Mouse (Mus musculus) T-helper 17 cell (primary cell): ENCODE results near the gene Gpr19.

Experiments used
- in situ Hi-C, 2 experiments: fragments of 300-600 bp; cut with MboI, MseI; formaldehyde crosslinking; loops; 1 replicate in 1 of 2; 2 replicates in 1 of 2; pipeline ENCODE4 v1.15.1; 2025; ENCODE audit warnings: high pct_unique_total_duplicates in 2 of 2

Gene Gpr19

DNA sequence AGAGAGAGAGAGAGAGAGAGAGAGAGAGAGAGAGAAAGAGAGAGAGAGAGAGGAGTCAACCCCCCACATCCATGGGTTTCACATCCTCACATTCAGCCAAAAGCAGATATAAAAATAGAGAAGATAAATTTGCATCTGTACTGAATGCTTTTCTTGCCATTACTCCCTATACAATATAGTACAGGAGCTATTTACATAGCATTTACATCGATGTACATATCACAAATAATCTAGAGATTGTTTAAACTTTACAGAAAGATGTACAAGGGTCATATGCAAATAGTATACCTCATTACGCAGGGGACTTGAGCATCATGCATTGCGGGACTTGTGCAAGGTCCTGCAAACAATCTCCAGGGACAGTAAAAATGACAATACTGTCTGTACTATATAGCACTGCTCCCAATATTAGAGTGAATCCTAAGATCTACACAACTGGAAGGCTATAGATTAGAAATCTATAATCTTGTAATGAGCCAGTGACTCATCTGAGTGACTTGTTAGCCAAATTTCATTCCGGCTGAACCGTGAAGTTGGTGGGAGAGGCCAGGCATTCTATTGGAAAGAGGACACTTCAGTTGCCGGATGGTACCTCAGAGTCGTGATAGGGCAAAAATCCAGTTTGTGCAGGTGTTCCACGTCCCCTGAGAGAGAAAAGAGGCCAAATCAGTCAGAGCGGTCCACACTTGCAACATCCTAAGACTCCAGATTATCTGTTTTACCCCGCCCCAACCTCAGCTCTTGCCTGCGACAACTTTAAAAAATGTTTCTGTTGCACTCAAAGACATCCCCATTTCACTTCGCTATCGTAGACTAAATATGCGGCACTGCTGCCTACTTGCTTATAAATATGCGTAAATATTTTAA lies 1.6 kb downstream of the Gpr19 start:
- in situ Hi-C loops = loop anchor here in 1 of 2 experiments (5.0 kb wide), 1 partner anchor 35 kb away; no protein-coding TSS in a partner anchor

DNA sequence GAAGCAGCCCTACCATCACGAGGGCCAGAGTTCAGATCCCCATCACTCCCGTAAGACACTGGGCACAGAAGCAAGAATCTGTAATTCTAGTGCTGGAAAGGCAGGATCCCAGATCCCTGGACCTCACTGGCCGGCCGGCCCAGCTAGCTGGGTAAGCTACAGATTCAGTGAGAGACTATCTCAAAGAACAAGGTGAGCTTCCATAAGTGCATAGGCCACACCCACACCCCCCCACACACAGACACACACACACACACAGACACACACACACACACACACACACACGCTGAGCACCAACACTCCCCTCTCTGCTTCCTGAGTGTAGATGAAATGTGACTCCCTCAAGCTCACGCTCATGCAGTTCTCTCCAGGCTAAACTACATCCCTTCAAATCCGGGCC lies 7.9 kb downstream of the Gpr19 start:
- in situ Hi-C loops = no loop called here

DNA sequence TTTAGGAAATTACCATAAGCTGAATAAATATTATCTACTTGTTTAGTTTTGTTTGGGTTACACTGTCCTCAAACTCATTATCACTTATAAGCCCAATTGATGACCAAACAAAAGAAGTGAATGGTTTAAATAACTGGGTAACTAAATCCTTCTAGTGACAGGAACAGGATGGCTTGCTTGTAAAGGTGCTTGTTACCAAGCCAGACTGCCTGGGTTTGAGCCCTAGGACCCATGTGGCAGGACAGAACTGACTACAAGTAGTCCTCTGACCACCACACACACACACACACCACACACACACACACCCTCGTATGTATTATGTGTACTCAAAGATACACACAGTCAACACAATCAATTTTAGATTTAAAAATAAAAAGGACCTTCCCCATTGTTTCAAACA lies 8.6 kb downstream of the Gpr19 start:
- in situ Hi-C loops = no loop called here

DNA sequence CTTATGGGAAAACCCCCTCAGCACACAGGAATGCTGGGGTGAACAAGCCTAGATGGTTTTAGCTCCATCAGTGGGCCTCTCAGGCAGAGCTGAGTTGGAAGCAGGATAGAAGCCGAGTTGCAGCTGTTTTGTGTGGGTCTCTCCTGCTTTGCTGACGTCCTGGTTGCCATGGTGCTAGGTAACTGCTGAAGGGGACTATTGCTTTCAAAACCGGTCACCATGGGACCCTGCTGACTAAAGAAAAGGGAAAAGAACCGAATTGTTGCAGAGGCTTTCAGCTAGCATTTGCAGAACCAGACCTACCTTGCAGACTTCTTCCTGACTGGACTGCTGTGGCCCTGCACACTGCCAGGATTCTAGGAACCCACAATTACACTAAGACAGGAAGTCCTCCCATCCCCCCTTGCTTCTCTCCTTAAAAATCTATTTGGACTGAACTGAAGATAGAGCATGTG lies 9.8 kb downstream of the Gpr19 start:
- in situ Hi-C loops = no loop called here

DNA sequence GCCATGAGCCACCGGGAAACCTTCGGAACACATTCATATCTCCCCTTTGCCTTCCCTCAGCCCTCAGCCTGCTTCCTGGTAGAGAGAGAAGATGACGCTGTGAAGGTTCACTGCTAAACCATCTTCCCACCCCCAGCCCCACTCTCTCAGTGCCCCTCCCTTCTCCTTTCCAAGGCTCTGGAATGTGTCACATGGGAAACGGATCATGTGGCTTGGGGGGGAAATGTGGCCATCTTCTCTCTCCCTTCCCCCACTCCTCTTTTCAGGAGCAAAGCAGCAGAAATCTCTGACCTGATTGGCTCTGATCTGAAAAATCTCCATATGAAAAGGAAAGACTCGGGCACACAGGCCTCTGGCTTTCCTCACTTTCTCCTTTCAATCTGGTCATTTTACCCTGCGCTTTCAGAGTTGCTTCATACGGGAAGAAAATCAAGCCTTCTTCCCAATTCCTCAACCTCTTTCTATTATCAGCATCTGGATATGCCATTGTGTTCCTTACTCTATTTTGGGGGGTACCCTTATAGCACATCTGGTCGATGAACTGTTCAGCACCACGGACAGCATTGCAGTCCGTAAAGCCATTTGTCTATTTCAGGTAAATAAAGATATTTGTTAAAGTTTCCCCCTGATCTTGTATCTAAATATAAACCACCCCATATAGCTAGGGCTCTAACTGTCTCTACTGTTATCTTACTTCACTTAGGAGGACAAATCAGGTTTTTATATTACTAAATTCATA lies 10.5 kb downstream of the Gpr19 start:
- in situ Hi-C loops = no loop called here

DNA sequence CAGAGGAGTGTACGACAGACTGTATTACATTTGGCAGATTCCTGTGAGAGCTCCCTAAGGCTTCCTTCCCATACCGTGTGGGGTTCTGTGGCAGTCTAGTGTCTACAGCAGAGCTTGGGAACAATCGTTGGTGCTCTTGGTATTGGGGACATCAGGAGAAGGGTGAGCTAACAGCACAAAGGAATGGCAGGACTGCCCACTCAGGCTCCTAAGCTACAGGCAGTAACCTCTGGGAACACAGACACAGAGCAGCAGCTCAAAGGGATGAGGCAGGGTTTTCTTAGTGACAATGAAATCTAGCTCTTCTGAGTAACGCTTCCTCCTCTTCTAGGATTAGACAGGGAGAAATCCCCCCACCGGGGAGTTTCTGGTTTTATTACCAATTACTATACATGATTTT lies 11.4 kb downstream of the Gpr19 start:
- in situ Hi-C loops = no loop called here

DNA sequence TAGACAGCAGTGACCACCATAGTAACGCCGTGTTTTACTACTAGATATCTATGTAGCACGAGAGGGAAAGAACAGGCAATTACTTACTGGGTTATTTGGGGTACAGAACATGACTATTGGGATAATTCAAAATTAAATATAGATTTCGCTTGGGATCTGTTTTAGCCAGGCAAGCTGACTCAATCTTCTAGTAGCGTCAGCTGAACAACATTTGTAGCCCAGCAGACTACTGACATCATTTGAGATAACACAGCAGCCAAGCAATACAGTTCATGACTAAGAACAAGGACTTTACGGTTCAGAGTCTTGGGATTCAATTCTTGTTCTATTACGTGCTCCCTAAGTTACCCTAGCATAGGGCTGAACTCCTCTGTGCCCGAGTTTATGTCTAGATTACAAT lies 11.9 kb downstream of the Gpr19 start:
- in situ Hi-C loops = no loop called here

DNA sequence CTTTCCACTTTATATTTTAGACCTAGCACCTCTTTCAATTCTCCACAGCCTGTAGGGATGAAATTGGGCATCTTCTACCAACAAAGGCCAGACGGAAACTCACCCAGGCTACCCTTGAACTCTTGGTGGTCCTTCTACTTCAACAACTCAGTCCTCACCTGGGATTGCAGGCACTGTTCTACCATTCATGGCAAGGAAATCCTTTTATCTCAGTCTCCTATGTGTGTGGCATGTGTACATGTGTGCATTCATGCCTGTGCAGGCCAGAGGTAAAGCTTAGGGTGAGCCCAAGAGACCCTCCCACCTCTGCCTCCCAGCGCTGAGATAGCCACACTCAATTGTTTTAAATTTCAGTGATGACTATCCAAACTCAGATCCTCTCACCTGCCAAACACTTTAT lies 12.9 kb downstream of the Gpr19 start:
- in situ Hi-C loops = no loop called here

DNA sequence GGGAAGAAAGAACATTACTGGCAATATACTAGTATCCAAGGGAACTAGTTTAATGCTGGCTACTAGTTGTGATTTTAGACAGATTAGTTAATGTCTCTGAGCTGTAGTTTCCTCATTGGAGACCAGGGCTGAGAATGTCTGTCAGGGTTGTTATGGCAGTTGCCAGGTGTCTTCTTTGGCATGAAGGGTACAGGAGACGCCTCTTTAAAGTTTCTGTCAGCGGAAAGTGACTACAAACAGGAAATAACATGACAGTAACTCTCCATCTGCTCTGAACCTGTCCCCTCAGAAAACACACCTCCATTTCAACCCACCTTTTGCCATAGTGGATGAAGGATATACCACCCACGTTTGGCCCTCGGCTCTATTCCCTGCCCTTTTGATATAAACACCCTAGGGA lies 14.7 kb downstream of the Gpr19 start:
- in situ Hi-C loops = no loop called here

DNA sequence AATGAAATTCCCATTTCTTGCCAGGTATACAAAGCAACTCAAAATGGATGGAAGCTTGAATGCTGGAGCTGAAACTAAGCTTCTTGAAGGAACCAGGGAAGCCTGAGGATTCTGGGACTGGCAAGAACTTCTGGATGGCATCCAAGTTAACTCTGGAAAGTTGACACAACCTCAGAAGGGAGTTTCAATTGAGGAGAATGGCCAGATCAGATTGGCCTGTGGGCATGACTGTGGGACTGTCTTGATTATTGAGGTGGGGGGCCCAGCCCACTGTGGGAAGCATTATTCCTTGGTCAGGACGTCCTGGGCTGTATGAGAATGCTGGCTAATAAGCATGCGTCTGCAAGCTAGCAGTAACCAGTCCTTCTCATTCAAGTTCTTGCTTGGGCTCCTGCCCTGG lies 18.3 kb downstream of the Gpr19 start:
- in situ Hi-C loops = no loop called here

DNA sequence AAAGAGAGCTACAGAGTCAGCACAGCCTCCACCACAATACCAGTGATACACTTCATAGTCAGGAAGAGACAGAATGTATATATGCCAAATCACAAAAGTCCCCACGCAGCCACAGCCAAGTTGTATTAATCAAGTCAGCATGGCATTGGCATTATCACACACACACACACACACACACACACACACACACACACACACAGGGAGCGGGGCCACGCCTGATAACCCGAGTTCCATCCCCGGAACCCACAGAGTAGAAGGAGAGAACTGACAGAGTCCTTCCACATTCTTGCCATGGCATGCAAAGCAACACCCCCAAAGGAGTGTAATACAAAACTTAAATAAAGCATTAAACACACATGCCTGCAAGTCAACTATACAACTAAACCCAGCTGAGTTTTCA lies 18.8 kb downstream of the Gpr19 start:
- in situ Hi-C loops = loop anchor here (5.0 kb wide), 1 partner anchor 68 kb away; no protein-coding TSS in a partner anchor

DNA sequence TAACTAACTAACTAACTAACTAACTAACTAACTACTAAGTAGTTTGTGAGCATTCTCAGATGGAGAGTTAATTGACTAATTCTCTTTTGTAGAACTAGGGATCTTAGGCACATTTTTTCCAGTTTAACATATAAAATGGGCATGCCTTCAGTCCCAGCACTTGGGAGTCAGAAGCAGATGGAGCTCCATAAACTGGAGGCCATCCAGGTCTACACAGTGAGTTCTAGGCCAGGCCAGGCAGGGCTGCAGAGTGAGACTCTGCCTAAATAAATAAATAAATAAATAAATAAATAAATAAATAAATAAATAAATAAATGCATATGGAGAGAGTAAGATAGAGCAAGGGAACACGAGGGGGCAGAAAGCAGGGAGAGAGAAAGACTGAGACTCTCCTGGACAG lies 20.5 kb downstream of the Gpr19 start:
- in situ Hi-C loops = loop anchor here (5.0 kb wide), 1 partner anchor 69 kb away; no protein-coding TSS in a partner anchor

DNA sequence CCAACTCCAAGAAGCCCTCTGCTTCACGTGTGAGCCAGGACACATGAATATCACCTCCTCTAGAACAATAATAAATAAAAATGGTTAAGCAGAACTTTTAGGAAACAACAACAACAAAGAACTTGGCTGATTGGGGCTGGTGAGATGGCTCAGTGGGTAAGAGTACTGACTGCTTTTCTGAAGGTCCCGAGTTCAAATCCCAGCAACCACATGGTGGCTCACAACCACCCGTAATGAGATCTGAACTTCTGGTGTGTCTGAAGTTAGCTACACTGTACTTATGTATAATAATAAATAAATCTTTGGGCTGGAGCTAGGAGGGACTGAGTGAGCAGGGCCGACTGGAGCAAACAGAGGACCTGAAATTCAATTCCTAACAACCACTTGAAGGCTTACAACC lies 21.1 kb downstream of the Gpr19 start:
- in situ Hi-C loops = loop anchor here (5.0 kb wide), 1 partner anchor 70 kb away; no protein-coding TSS in a partner anchor

DNA sequence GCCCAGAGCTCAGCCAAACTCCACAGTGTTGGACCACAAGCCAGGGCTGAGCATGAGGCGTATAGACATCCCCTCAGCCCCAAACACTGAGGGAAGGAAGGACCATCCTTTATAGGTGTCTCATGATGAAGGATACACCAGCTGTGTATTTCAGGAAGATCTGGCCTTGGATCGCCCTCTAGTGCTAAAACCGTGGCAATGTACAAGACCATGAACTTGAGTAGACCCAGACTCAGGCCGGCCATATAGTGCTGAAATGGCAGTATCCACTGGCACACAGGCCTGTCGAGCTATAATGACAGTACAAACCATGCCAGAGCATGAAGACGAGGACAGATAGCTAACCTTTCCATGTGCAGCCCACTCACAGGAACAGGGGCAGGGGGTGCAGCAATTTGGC lies 21.6 kb downstream of the Gpr19 start:
- in situ Hi-C loops = loop anchor here (5.0 kb wide), 1 partner anchor 71 kb away; no protein-coding TSS in a partner anchor

DNA sequence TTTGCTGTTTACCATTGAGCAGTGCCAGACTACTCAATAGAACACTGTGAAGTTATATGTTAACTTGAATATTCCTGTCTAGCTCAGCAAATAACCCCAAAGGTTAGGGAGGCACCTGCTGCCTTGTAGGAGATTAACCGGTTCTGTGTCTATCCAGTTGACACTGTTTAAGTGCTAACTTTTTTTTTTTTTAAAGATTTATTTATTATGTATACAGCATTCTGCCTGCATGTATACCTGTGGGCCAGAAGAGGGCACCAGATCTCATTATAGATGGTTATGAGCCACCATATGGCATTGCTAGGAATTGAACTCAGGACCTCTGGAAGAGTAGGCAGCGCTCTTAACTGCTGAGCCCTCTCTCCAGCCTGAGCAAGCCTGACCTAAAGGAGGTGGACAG lies 25.4 kb downstream of the Gpr19 start:
- in situ Hi-C loops = no loop called here

DNA sequence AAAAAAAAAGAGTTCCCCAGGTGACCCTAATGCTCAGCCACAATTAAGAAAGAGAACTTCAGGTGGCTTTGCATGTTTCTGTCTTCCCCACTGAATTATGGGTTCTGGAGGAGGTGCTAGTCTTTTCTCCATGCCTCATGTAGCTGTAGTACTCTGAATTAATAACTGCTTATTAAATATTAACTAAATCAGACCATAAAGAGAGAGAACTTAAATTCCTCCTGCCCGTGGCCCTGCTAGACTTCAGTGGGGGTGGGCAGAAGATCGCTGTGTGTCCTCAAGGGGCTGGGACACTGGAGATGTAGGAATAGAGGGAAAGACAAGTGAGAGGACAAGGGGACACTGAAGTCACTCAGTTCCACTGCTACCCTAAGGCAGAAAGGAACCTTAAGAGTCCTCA lies 26.1 kb downstream of the Gpr19 start:
- in situ Hi-C loops = no loop called here

DNA sequence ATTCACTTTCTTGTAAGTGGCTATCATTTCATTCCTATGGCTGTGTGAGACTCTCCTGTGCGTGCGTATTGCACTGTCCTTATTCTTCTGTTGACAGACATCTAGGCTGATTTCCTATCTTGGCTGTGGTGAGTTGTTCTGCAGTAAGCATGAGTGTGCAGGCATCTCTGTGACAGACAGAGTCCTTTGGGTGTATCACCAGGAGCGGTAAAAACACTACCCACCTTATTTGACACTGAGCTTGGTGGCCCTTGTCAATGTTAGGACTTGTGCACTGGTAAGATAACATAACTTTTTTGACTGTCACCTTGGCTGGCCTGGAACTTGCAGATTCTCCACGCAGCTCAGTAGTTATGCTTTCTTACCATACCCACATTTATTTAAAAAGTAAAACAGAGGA lies 27.5 kb downstream of the Gpr19 start:
- in situ Hi-C loops = no loop called here

DNA sequence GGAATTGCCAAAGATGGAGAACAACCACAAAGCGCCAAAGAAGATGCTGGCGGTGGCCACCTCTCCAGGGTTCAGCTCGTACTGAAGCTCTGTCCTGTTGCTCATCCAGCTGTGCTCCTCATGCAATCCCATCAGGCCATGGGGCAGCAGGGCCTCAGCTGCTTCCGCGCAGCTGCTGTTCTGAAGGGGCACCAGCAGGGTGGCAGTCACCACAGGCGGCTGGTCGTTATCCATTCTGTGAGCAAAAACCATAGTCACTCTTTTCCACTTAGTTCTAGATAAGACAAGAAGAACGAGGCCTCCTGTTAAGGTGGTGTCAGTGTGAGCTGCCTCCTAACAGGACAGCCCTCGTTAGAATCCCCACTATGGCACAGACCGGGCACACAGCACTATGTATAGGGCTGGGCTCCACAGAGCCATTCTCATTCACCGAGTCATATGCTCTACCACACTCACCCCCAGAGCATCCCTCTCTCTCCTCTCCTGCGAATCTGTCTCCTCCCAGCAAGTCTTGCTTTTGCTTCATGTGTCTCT lies 28.1 kb downstream of the Gpr19 start:
- in situ Hi-C loops = no loop called here

DNA sequence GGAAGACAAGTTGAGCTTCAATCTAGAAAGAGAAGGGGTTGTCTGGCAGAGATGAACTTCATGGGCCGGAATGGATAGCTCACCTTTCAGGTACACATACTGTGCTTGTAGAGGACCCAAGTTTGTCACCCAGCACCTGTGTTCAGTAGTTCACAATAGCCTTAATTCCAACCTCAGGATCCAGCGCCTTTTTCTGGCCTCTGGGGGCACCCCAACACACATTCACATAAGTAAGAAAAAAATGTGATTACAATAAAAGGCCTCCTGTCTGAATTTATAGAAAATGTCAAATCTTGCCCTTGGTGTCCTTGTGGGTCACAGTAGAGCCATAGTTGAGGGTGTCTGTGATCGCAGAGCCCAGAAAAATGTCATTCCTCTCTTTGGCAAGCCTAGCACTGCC lies 31.1 kb downstream of the Gpr19 start:
- in situ Hi-C loops = no loop called here

DNA sequence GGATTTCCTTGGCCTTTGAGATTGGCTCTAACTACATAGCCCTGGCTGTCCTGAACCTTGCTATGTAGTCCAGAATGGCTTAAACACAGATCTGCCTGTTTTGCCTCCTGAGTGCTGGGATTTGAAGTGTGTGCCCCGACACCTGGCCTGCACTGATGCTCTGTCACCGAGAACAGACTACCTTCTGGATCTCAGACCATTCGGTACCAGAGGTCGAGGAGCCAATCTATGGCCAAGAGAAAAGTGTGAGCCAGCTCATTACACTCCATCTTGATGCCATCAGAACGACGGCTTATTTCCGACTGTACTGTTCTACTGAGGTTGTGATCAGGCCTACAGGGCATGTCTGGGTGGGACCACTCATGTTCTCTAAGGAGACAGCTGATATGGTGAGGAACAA lies 32.3 kb downstream of the Gpr19 start:
- in situ Hi-C loops = no loop called here

DNA sequence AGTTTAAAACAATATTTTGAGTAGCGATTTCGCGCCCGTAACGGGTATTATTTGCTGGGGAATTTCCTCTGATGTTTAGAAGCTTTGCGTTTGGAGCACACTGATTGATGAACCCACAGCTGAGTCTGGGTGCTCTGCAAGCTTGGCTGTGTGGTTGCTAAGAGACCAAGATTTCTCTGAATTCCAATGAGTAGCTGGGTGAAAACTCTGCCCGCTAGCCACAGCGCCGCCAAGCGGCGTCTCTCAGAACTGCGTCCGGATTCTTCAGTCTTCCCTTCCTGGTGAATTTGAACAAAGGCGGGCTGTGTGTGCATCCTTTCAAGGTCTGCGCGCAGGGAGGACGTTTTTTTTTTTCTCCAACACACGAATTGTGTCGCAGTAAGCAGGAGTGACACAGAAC lies 35.2 kb downstream of the Gpr19 start:
- in situ Hi-C loops = no loop called here

DNA sequence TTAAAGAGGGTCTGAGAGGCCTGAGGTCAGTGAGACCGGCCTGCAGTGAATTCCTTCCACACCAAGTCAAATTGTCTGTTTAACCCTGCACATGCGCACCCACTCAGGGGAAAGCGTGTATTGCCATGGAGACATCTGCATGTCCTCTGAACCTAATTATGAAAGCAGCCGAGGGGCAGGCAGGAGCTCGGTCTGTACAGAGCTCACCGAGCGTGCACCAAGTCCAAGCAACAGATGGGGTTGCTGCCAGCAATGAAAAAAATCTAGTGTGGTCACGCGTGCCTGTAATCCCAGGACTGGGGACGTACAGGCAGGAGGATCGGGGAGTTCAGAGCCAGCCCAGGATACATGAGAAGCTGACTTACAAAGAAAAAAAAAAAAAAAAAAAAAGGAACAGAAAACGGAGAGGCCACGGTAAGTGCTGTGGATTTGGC lies 35.7 kb downstream of the Gpr19 start:
- in situ Hi-C loops = no loop called here
